Mouse (Mus musculus) stomach, embryonic 15.5 days (tissue): ENCODE measurements around the gene Ssmem1. TPM values are rescaled to one million over a fixed set of nuclear protein-coding genes. Genes with fewer than 3 reads are reported as not detected.

Experiments used
- ATAC-seq: fragments of 200-750 bp; cut with Nextera tagmentation; 2 replicates; pipeline ENCODE4 v1.8.0; 2017; ENCODE audit warnings: low read depth, moderate number of reproducible peaks, moderate TSS enrichment; ENCODE audit not compliant: insufficient read depth, low FRiP score
- H3K27ac ChIP-seq: fragments of 300-500 bp; sonication (generic); 2 replicates; pipeline ENCODE4 v1.5.1; 2015; ENCODE audit warnings: mild to moderate bottlenecking, inconsistent platforms
- H3K27me3 ChIP-seq: fragments of 300-500 bp; sonication (generic); replicated peaks from 2 replicates; pipeline ENCODE4 v1.6.1; 2015; ENCODE audit warnings: inconsistent platforms
- H3K36me3 ChIP-seq: fragments of 300-500 bp; sonication (generic); 2 replicates; pipeline ENCODE4 v1.6.1; 2015; ENCODE audit warnings: inconsistent platforms
- H3K4me1 ChIP-seq: fragments of 300-500 bp; sonication (generic); 2 replicates; pipeline ENCODE4 v1.6.1; 2015; ENCODE audit warnings: inconsistent platforms
- H3K4me2 ChIP-seq: fragments of 300-500 bp; sonication (generic); 2 replicates; pipeline ENCODE4 v1.6.1; 2015; ENCODE audit warnings: mild to moderate bottlenecking, inconsistent platforms
- H3K4me3 ChIP-seq: fragments of 300-500 bp; sonication (generic); replicated peaks from 2 replicates; pipeline ENCODE4 v1.5.1; 2015; ENCODE audit warnings: inconsistent platforms
- H3K9ac ChIP-seq: fragments of 300-500 bp; sonication (generic); 2 replicates; pipeline ENCODE4 v1.6.1; 2015; ENCODE audit warnings: inconsistent platforms
- H3K9me3 ChIP-seq: fragments of 300-500 bp; sonication (generic); 2 replicates; pipeline ENCODE4 v1.6.1; 2016; ENCODE audit warnings: inconsistent platforms
- WGBS: fragments of 180-500 bp; shearing (Covaris S2); methylation state at CpG from one replicate; pipeline ENCODE4 v1.1.7; 2015; 5-methylcytosine and 5-hydroxymethylcytosine counted together
- polyA plus RNA-seq: library from polyadenylated mRNA; unstranded; fragments of >200 nt; fragmentation: Nextera tagmentation; extraction: Ambion mirVana; gene quantifications from 2 replicates; pipeline ENCODE4 v1.2.1, GENCODE M21; 2015

Gene Ssmem1
- polyA plus RNA-seq = 0.09 TPM in 1 of 2 replicates, not detected in the other

DNA sequence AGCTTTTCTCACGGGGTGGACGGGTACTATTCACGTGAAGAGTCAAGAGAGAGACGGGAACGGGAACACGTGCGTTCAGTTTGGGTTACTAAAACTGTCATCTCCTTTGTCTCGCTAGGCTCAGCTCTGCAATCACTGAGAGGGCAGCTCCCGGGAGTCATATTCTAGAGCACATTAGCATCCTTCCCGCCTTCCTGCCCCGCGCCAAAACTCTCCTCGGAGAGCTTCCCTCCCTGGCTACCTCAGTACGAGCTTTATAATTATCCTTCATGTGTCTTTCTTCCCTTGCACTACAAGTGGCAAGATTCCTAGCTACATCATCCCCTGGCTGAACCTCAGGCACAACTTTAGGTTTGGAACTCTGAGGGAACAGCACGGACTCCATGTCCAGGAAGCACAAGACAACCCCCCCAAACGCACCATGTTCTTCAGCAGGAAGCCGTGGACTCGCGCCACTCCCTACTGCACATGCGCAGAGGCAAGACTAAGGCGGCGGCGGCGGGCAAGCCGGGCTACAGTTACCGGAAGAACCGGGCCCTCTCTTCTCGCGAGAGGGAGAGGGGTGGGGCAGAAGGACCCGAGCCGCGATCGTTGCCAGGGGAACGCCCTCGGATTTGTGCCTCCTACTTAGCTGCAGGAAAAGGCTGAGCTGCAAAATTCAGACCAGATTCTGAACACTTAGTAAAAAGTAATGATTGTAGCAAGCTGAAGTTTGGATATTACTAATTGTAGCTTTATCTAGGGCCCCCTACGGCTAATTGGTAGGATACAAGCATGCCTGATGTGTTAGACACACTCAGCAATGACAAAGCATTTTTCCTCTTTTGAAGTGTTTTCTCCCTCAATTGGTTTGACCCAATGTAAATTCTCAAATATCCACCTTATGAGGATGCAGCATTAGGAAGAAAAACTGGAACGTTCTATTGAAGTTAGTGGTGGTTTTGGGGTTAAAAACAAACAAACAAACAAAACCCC, at the start of gene Ssmem1, which contains the start of gene Tmem209:
Gene Ssmem1, plus strand, starts transcription at position 585 of the 975 bp plus-strand sequence.
Gene Tmem209, minus strand, starts transcription at position 519 of the 975 bp plus-strand sequence.
- ATAC-seq = peak; percentile 97
- peak within 1 kb of the TSS; percentile 61 for H3K4me3 ChIP-seq
- H3K4me2 ChIP-seq = peak within 1 kb of the TSS; percentile 66
- peaks cover 14% of the 10 kb centered on the region; the same call in 1 of the 2 replicates for H3K36me3 ChIP-seq
- peaks cover 8% of the 10 kb centered on the region for H3K4me1 ChIP-seq
- H3K27me3 ChIP-seq = no peaks in the 10 kb centered on the region
- WGBS = under 1% methylated on average over 37 of the region's 37 CpGs
- H3K9ac ChIP-seq = peak within 1 kb of the TSS; percentile 68
- H3K9me3 ChIP-seq = no peaks in the 10 kb centered on the region
- H3K27ac ChIP-seq = peak within 1 kb of the TSS; percentile 98

- peak overlapping the region; percentile 83 for H3K27ac ChIP-seq
- H3K9ac ChIP-seq = no peak overlapping the region
- no peak overlapping the region for H3K4me3 ChIP-seq
Measured at GRCm38 (mm10) chr6:30460750-30461446, 48.8 kb upstream of the Ssmem1 start.

DNA sequence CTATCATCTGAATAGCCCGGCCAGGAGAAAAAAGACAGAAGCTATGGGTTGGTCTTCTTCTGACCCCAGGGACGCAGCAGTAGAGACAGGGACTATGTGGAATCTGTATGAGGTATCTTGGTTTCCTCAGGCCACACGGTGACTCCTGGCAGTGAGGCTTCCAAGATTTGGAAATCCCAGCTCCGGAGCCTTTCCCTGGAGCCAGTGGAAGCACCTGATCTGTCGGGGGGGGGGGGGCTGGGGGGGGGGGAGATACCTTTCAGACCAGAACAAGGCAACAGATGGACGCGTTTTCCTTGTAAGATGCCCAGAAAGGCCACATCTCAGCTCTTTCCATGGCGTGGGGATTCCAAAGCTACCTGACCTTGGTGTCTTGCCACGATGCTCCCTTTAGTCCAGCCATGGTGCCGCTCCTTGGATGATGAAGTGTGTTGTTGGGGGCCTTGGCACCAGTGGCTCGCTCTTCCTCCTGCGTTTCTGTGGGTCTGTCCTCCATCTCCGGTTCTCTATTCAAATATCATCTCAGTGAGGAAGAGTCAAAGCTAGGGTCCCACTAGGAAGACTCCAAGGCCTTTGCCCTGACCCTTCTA, 47.8 kb upstream of the Ssmem1 start:
- WGBS = 88% methylated on average over 11 of the region's 13 CpGs
- no peak for ATAC-seq
- no peak overlapping the region for H3K27ac ChIP-seq
- no peaks in the 10 kb centered on the region; the same call in 1 of the 2 replicates for H3K27me3 ChIP-seq
- H3K9ac ChIP-seq = no peak overlapping the region
- H3K9me3 ChIP-seq = no peaks in the 10 kb centered on the region
- no peak overlapping the region for H3K4me3 ChIP-seq
- peaks cover 29% of the 10 kb centered on the region for H3K4me1 ChIP-seq
- H3K4me2 ChIP-seq = no peak overlapping the region
- H3K36me3 ChIP-seq = no peaks in the 10 kb centered on the region

More at GRCm38 (mm10) chr6:30460750-30461446, 48.8 kb upstream of the Ssmem1 start:
- no peaks in the 10 kb centered on the region; the same call in 1 of the 2 replicates for H3K27me3 ChIP-seq
- H3K4me2 ChIP-seq = peak overlapping the region; percentile 86
- H3K36me3 ChIP-seq = no peaks in the 10 kb centered on the region
- 18% methylated on average over 18 of the region's 19 CpGs for WGBS
- H3K4me1 ChIP-seq = peaks cover 29% of the 10 kb centered on the region
- H3K9me3 ChIP-seq = no peaks in the 10 kb centered on the region
- peak; percentile 80 for ATAC-seq

GRCm38 (mm10) chr6:30462822-30463221, 46.8 kb upstream of the Ssmem1 start:
- Histone ChIP-seq H3K4me1 (peaks cover 29% of the 10 kb centered on the region), H3K9ac (no peak overlapping the region), H3K4me2 (no peak overlapping the region), H3K27ac (0 out of 2 replicates have a peak overlapping the region, but pooled peaks have one; percentile 17), H3K9me3 (no peaks in the 10 kb centered on the region), H3K36me3 (no peaks in the 10 kb centered on the region), H3K4me3 (no peak overlapping the region), H3K27me3 (no peaks in the 10 kb centered on the region; the same call in 1 of the 2 replicates)
- WGBS = 18% methylated on average over 7 of the region's 7 CpGs
- ATAC-seq = no peak

DNA sequence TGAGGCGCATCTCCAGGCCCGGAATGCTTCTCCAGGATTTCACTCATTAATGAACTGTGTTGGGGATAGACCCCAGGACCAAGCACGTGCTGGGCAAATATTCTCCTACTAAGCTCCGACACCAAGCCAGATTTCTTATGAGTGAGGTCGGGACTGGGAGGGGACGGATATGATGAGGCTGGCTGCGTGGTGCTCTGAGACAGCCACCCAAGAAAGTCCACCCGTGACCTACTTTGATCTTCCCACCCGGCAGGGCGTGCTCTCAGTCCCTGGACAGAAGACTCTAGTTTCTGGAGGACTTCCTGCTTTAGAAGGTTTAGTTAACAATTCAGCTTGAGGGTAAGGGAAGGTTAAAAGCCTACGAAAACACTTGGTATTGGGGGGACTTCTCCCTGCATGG, 44.1 kb upstream of the Ssmem1 start:
- Histone ChIP-seq H3K27me3 (no peaks in the 10 kb centered on the region; the same call in 1 of the 2 replicates), H3K9me3 (no peaks in the 10 kb centered on the region), H3K4me3 (no peak overlapping the region), H3K4me1 (peaks cover 23% of the 10 kb centered on the region; the same call in 1 of the 2 replicates), H3K36me3 (no peaks in the 10 kb centered on the region), H3K9ac (no peak overlapping the region), H3K4me2 (no peak overlapping the region), H3K27ac (no peak overlapping the region)
- ATAC-seq = no peak
- 79% methylated on average over 11 of the region's 11 CpGs for WGBS

- H3K36me3 ChIP-seq = no peaks in the 10 kb centered on the region
- no peak overlapping the region for H3K27ac ChIP-seq
- 0 out of 2 replicates have a peak, but pooled peaks cover 6% of the 10 kb centered on the region for H3K4me1 ChIP-seq
- no peaks in the 10 kb centered on the region for H3K9me3 ChIP-seq
- ATAC-seq = no peak
- no peaks in the 10 kb centered on the region; the same call in 1 of the 2 replicates for H3K27me3 ChIP-seq
- H3K9ac ChIP-seq = no peak overlapping the region
- H3K4me2 ChIP-seq = no peak overlapping the region
- H3K4me3 ChIP-seq = no peak overlapping the region
- WGBS = 57% methylated on average over 1 of the region's 1 CpGs
Measured at GRCm38 (mm10) chr6:30468058-30468457, 41.6 kb upstream of the Ssmem1 start.

DNA sequence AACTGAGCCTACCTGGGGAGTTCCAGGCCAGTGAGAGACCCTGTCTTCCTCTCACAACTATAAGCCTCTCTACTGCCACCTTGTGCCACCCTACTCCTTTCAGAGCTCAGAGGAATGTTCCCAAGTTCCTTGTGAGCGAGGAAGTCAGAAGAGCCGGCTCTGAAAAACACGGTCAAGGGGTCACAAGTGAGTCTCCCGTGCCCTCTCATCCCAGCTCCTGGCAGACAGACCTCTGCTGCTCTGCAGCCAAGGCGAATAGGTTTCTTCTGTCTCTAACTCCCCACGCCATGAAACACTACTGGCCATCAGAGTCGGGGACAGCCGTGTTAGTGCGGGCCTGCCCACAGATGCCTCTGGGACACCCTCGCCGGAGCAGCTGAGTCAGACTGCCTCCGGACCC, 41.0 kb upstream of the Ssmem1 start:
- 59% methylated on average over 12 of the region's 12 CpGs for WGBS
- Histone ChIP-seq H3K9ac (no peak overlapping the region), H3K27me3 (no peaks in the 10 kb centered on the region), H3K9me3 (no peaks in the 10 kb centered on the region), H3K4me3 (no peak overlapping the region), H3K27ac (no peak overlapping the region), H3K36me3 (no peaks in the 10 kb centered on the region), H3K4me1 (0 out of 2 replicates have a peak, but pooled peaks cover 6% of the 10 kb centered on the region), H3K4me2 (no peak overlapping the region)
- ATAC-seq = no peak

- Histone ChIP-seq H3K4me2 (no peak overlapping the region), H3K27ac (no peak overlapping the region), H3K9ac (no peak overlapping the region), H3K4me1 (0 out of 2 replicates have a peak, but pooled peaks cover 6% of the 10 kb centered on the region), H3K36me3 (no peaks in the 10 kb centered on the region), H3K27me3 (no peaks in the 10 kb centered on the region), H3K9me3 (no peaks in the 10 kb centered on the region), H3K4me3 (no peak overlapping the region)
- peak; percentile 63; the same call in 1 of the 2 replicates for ATAC-seq
- WGBS = 77% methylated on average over 12 of the region's 12 CpGs
Measured at GRCm38 (mm10) chr6:30469370-30469769, 40.3 kb upstream of the Ssmem1 start.

- H3K36me3 ChIP-seq = no peaks in the 10 kb centered on the region
- H3K4me1 ChIP-seq = 0 out of 2 replicates have a peak, but pooled peaks cover 7% of the 10 kb centered on the region
- no peak overlapping the region for H3K4me3 ChIP-seq
- H3K27me3 ChIP-seq = no peaks in the 10 kb centered on the region
- ATAC-seq = no peak
- no peak overlapping the region for H3K4me2 ChIP-seq
- 67% methylated on average over 3 of the region's 3 CpGs for WGBS
- H3K9ac ChIP-seq = no peak overlapping the region
- H3K9me3 ChIP-seq = no peaks in the 10 kb centered on the region
- no peak overlapping the region for H3K27ac ChIP-seq
Measured at GRCm38 (mm10) chr6:30471706-30472105, 37.9 kb upstream of the Ssmem1 start.

GRCm38 (mm10) chr6:30476025-30476765, 33.5 kb upstream of the Ssmem1 start:
- H3K9ac ChIP-seq = no peak overlapping the region
- H3K4me1 ChIP-seq = peaks cover 12% of the 10 kb centered on the region
- no peak overlapping the region for H3K4me2 ChIP-seq
- peak overlapping the region; percentile 76 for H3K27ac ChIP-seq
- H3K4me3 ChIP-seq = no peak overlapping the region
- 53% methylated on average over 10 of the region's 10 CpGs for WGBS
- ATAC-seq = no peak
- H3K27me3 ChIP-seq = no peaks in the 10 kb centered on the region
- no peaks in the 10 kb centered on the region for H3K9me3 ChIP-seq
- H3K36me3 ChIP-seq = peaks cover 13% of the 10 kb centered on the region; the same call in 1 of the 2 replicates
